Mouse (Mus musculus): ENCODE data around the gene Diaph3. TPM values are rescaled to one million over a fixed set of nuclear protein-coding genes. Genes with fewer than 3 reads are reported as not detected.

Diaph3 gene
- polyA plus RNA-seq, 1 experiment from 2014 or later, result 8.5 TPM

DNA sequence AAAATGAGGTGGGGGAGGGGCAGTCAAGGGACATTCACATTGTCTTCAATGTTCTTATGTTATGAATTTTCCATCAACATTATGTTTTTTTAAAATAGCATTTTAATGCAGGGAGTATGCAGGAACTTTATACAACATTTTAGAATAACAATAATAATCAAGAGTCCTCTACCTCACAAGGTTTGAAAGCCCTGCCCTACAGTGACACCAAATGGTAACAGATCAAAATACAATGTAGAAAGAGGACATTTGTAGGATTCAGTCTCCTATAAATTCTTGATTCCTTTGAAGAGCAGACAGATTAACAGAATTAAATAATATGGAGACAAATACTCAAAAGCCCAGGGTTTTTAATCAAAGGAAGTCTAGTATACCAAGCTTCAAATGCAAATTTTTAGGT, 242.1 kb downstream of the Diaph3 start:
- H3K4me2 ChIP-seq (replicated peaks), result no peak overlapping the region
- no peak overlapping the region for H3K4me3 ChIP-seq
- no peaks in the 10 kb centered on the region for H3K4me1 ChIP-seq

GRCm38 (mm10) chr14:86889070-86889804, 251.8 kb downstream of the Diaph3 start:
- Histone ChIP-seq H3K9me3 (replicated peaks) (no peaks in the 10 kb centered on the region), H3K4me3 (no peak overlapping the region), H3K4me1 (no peaks in the 10 kb centered on the region), H3K36me3 (no peaks in the 10 kb centered on the region), H3K27ac (no peak overlapping the region), H3K4me2 (replicated peaks) (no peak overlapping the region), H3K9ac (no peak overlapping the region), H3K27me3 (no peaks in the 10 kb centered on the region)
- ATAC-seq (ENCODE audit: low FRiP score), result no peak
- WGBS, result 80% methylated on average over 3 of the region's 3 CpGs

More for the DNA sequence above, 242.1 kb downstream of the Diaph3 start:
- Histone ChIP-seq H3K27ac (no peak overlapping the region), H3K9ac (no peak overlapping the region), H3K27me3 (no peaks in the 10 kb centered on the region), H3K36me3 (no peaks in the 10 kb centered on the region), H3K9me3 (replicated peaks) (no peaks in the 10 kb centered on the region)
- ATAC-seq (ENCODE audit: low FRiP score), result no peak

DNA sequence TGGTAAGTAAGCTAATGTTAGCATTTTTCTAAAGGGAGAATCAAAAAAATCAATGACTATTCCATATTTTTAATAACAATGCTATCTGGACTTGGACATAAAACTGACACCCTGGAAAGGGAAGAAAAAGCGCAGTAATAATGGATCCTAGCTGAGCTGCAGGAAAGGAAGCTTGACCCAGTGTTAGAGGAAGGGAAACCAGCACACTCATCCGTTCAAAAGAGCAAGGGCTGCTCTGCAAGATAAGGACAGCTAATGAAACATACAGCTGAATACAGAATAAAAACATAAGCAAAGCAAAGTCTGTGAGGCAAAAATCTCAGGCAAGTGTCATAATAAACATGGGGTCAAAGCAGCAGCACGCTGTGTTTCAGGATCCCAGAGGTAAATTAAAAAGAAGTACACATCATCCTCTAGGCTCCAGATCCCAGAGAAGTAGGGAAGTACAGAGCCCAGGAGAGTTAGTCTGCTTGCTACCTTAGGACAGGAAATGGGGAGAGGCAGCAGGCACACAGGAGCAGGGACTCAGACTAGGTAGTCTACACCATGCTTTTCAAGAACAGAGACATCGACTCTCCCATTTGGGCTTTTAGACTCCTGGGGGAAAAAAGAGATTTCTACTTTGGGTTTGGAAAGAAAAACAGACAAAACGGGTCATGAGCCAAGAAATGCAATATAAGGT, 255.5 kb downstream of the Diaph3 start:
- H3K9ac ChIP-seq, result no peak overlapping the region
- no peak overlapping the region for H3K27ac ChIP-seq
- H3K27me3 ChIP-seq, result no peaks in the 10 kb centered on the region
- H3K4me1 ChIP-seq, result no peaks in the 10 kb centered on the region
- H3K4me2 ChIP-seq (replicated peaks), result no peak overlapping the region
- no peak overlapping the region for H3K4me3 ChIP-seq
- H3K36me3 ChIP-seq, result no peaks in the 10 kb centered on the region
- H3K9me3 ChIP-seq (replicated peaks), result no peaks in the 10 kb centered on the region
- no peak for ATAC-seq (ENCODE audit: low FRiP score)
- 83% methylated on average over 5 of the region's 5 CpGs for WGBS

DNA sequence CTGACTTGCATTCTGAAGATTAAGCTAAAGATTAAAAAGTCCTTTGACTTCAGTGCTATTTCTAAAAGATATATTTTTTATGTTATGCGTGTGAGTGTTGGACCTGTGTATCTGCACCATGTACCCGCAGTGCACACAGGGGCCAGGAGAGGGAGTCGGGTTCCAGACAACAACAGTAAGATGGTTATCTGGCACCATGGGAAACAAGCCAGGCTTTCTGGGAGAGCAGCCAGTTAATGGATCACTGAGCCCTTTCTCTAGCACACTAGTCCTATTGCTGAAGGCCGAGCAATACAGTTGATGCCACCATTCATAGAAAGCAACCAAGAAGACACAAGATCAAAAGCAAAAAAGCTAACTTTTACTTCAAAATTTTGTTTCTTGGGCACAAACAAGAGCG, 271.5 kb downstream of the Diaph3 start:
- Histone ChIP-seq H3K4me3 (no peak overlapping the region), H3K27ac (no peak overlapping the region), H3K4me2 (replicated peaks) (no peak overlapping the region), H3K4me1 (0 out of 2 replicates have a peak, but pooled peaks cover 4% of the 10 kb centered on the region), H3K9ac (no peak overlapping the region), H3K36me3 (no peaks in the 10 kb centered on the region), H3K9me3 (replicated peaks) (no peaks in the 10 kb centered on the region), H3K27me3 (no peaks in the 10 kb centered on the region)
- 82% methylated on average over 5 of the region's 5 CpGs for WGBS
- ATAC-seq (ENCODE audit: low FRiP score), result no peak

- Histone ChIP-seq H3K27me3 (no peaks in the 10 kb centered on the region), H3K4me3 (no peak overlapping the region), H3K9me3 (replicated peaks) (no peaks in the 10 kb centered on the region), H3K4me1 (0 out of 2 replicates have a peak, but pooled peaks cover 4% of the 10 kb centered on the region), H3K36me3 (no peaks in the 10 kb centered on the region), H3K4me2 (replicated peaks) (no peak overlapping the region), H3K27ac (no peak overlapping the region), H3K9ac (no peak overlapping the region)
- peak; percentile 70; the same call in 1 of the 2 replicates for ATAC-seq (ENCODE audit: low FRiP score)
- WGBS, result 57% methylated on average over 3 of the region's 3 CpGs
Observed at GRCm38 (mm10) chr14:86867143-86867542, 273.9 kb downstream of the Diaph3 start.

GRCm38 (mm10) chr14:86864053-86864452, 277.0 kb downstream of the Diaph3 start:
- Histone ChIP-seq H3K9me3 (replicated peaks) (no peaks in the 10 kb centered on the region), H3K4me1 (0 out of 2 replicates have a peak, but pooled peaks cover 4% of the 10 kb centered on the region), H3K9ac (no peak overlapping the region), H3K4me3 (no peak overlapping the region), H3K36me3 (no peaks in the 10 kb centered on the region), H3K27ac (no peak overlapping the region), H3K4me2 (replicated peaks) (no peak overlapping the region), H3K27me3 (no peaks in the 10 kb centered on the region)
- ATAC-seq (ENCODE audit: low FRiP score), result no peak
- 92% methylated on average over 3 of the region's 3 CpGs for WGBS

DNA sequence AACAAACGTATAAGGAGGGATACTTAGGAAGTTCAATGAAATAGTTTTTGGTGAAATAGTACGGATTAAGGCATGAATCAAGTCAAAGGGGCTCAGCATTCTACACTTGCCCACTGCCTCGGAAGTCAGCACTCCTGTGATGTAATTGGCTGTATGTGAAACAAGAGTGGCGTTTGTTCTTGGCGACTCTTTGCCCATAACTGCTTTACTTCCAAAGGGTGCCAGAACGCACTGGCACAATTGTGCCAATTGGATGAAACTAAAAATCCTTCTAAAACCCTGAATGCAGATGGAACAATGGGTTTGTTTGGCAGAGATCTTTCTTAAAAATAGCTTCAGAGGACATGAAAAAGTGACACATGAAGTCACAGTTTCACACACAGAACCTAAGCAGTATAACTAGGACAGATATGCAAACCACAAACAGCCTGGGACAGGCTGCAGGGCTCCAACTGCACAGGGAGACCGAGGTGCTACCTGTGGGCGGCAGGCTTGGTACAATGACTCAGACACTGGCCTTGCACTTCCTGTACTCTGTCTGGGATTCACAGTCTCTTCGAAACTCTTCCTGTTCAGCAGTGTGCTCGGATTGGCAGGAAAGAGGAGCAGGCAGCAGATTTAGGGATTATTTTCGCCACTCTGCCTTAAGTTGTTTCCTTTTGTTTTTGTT, 279.6 kb downstream of the Diaph3 start:
- 90% methylated on average over 11 of the region's 11 CpGs for WGBS
- H3K27ac ChIP-seq, result no peak overlapping the region
- H3K9ac ChIP-seq, result no peak overlapping the region
- no peak for ATAC-seq (ENCODE audit: low FRiP score)
- no peaks in the 10 kb centered on the region for H3K9me3 ChIP-seq (replicated peaks)
- no peak overlapping the region for H3K4me2 ChIP-seq (replicated peaks)
- no peaks in the 10 kb centered on the region for H3K27me3 ChIP-seq
- H3K4me1 ChIP-seq, result 0 out of 2 replicates have a peak, but pooled peaks cover 2% of the 10 kb centered on the region
- no peak overlapping the region for H3K4me3 ChIP-seq
- H3K36me3 ChIP-seq, result no peaks in the 10 kb centered on the region

DNA sequence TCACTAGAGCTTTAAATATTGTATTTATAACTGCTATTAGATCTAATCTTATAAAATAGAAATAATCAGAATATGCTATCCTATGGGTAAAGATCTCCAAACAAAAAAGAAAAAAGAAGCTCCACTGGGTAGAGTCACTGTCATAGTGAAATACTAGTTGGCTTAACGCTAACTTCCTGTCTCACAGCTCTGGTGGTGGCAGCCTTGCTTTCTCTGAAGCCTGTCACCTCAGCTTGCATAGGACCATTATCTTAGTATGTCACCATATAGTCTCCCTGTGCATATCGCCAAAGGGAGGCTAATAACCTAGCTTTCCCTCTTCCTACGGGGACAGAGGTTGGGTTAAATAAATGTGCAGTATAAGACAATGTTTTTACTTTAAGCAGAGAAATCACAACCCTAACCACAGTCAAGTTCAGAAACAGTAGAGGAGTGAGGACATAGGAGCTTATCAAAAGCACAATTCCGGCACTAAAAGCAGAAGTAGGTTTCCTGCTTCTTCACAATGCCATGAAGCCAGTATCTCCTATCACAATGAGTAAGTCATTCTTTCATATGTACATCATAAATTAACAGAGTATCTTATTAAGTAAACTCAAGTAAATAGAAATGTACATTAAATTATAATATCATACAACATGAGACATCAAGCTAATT, 293.8 kb downstream of the Diaph3 start:
- WGBS, result 90% methylated on average over 4 of the region's 4 CpGs

DNA sequence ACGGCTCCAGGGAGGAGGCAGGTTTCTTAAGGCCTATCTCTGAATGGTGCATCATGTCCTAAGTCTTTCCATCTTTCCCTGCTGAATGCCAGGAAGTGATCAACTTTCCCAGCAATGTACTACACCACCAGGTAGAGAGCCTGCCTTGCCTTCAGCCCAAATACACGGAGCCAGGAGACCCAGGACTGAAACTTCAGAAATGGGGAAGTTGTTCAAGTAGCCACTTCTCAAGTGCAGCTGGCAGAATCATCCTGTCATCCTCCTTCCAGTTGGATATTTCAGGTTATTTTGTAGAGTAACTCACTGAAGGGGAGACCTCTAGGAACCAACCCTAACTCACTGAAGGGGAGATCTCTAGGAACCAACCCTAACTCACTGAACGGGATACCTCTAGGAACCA, 297.0 kb downstream of the Diaph3 start:
- WGBS, result 92% methylated on average over 3 of the region's 3 CpGs
- no peak for ATAC-seq (ENCODE audit: low FRiP score)
- H3K9ac ChIP-seq, result no peak overlapping the region

More for the DNA sequence above, 293.8 kb downstream of the Diaph3 start:
- H3K4me3 ChIP-seq, result no peak overlapping the region
- no peaks in the 10 kb centered on the region for H3K27me3 ChIP-seq
- H3K9ac ChIP-seq, result no peak overlapping the region
- H3K4me1 ChIP-seq, result no peaks in the 10 kb centered on the region
- H3K27ac ChIP-seq, result no peak overlapping the region
- H3K9me3 ChIP-seq (replicated peaks), result no peaks in the 10 kb centered on the region
- ATAC-seq (ENCODE audit: low FRiP score), result no peak
- no peak overlapping the region for H3K4me2 ChIP-seq (replicated peaks)
- H3K36me3 ChIP-seq, result no peaks in the 10 kb centered on the region

DNA sequence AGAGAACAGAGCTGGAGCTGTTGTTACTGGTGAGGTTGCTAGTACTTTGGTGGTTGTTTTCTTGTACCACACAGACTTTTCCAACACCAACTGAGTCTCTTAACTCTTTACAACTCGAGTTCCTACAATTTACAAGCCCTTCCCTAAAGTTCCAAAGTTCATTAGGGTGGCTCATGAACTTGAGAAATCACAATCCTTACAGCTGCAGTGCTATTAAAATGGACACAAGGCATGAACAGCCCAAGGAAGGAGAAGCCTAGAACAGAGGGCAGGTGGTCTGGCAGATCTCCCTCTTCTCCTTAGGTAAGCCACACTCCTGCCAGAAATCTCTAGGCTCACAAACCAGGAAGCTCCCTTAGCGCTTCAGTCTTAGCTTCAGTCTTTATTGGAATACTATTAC, 303.4 kb downstream of the Diaph3 start:
- no peak for ATAC-seq (ENCODE audit: low FRiP score)
- Histone ChIP-seq H3K4me2 (replicated peaks) (no peak overlapping the region), H3K9me3 (replicated peaks) (no peaks in the 10 kb centered on the region), H3K36me3 (no peaks in the 10 kb centered on the region), H3K27ac (no peak overlapping the region), H3K4me3 (no peak overlapping the region), H3K27me3 (no peaks in the 10 kb centered on the region), H3K4me1 (no peaks in the 10 kb centered on the region), H3K9ac (no peak overlapping the region)
- 70% methylated on average over 2 of the region's 2 CpGs for WGBS

More for the DNA sequence above, 297.0 kb downstream of the Diaph3 start:
- no peak overlapping the region for H3K27ac ChIP-seq
- no peaks in the 10 kb centered on the region for H3K4me1 ChIP-seq
- no peaks in the 10 kb centered on the region for H3K27me3 ChIP-seq
- no peaks in the 10 kb centered on the region for H3K36me3 ChIP-seq
- H3K4me2 ChIP-seq (replicated peaks), result no peak overlapping the region
- H3K9me3 ChIP-seq (replicated peaks), result no peaks in the 10 kb centered on the region
- H3K4me3 ChIP-seq, result no peak overlapping the region

DNA sequence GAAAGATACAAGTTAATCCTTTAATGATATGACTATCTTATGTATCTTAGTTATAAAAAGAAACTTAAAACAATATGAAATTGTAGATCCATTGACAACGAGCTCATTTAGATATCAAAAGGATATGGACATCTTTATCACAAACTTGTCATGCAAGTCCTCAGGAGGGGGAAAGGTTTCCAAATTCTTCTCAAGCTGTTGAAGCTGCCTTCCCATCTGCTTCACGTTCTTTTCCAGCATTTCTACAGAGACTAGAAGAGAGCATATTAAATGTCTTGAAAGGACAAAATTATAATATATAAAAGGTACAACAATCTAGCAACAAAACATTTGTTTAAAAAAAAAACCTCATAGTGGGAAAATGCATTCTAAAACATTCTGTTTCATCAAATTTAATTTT, 306.2 kb downstream of the Diaph3 start:
- Histone ChIP-seq H3K9me3 (replicated peaks) (no peaks in the 10 kb centered on the region), H3K4me2 (replicated peaks) (no peak overlapping the region), H3K4me1 (no peaks in the 10 kb centered on the region), H3K36me3 (no peaks in the 10 kb centered on the region), H3K27ac (no peak overlapping the region), H3K4me3 (no peak overlapping the region), H3K9ac (no peak overlapping the region), H3K27me3 (no peaks in the 10 kb centered on the region)
- no peak for ATAC-seq (ENCODE audit: low FRiP score)
- 86% methylated on average over 2 of the region's 2 CpGs for WGBS

GRCm38 (mm10) chr14:86834269-86834668, 306.8 kb downstream of the Diaph3 start:
- no peak overlapping the region for H3K27ac ChIP-seq
- H3K4me2 ChIP-seq (replicated peaks), result no peak overlapping the region
- no peak overlapping the region for H3K9ac ChIP-seq
- no peaks in the 10 kb centered on the region for H3K4me1 ChIP-seq
- no peaks in the 10 kb centered on the region for H3K27me3 ChIP-seq
- no peaks in the 10 kb centered on the region for H3K36me3 ChIP-seq
- 95% methylated on average over 6 of the region's 6 CpGs for WGBS
- no peaks in the 10 kb centered on the region for H3K9me3 ChIP-seq (replicated peaks)
- no peak overlapping the region for H3K4me3 ChIP-seq
- no peak for ATAC-seq (ENCODE audit: low FRiP score)
